Mouse (Mus musculus) cerebellum, adult 11 months (tissue): ENCODE measurements around the gene Cd52.
A peak's percentile ranks its signal among the peaks of the same experiment; 100 is the strongest.

ENCODE experiments used
- DNase-seq: peaks from one replicate; pipeline ENCODE4 v3.0.0; 2022

The Cd52 gene

DNA sequence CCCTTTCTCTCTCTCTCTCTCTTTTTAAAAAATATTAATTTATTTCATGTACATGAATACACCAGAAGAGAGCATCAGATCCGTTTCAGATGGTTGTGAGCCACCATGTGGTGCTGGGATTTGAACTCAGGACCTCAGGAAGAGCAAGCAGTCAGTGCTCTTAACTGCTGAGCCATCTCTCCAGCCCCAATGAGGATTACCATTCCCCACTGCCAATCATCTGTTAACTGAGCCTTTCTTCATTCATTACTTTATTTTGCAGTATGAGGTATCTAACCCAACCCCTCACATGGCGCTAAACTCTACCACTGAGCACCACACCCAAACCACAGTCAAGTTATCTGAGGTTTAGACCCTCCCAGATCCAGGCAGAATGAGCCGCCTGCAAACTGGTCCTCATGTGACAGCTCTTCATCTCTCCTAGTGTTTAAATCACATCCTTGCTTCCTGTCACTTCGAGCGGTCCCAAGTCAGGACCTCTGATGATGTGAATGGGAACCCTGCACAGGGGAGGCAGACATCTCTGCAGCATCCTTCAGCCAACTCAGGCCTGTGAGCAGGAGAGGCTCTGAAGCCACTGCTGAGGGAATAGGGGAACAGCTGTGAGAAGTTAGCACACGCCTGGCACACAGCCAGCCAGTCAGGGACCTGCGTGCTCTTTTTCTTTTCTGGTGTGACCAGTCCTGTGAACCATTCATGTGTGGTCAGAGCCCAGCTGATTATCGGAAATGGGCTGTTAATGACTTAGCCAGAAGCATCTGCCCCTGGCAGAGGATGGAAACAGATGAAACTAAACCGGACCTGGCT, 53.4 kb downstream of the Cd52 start:
- no peak for DNase-seq

DNA sequence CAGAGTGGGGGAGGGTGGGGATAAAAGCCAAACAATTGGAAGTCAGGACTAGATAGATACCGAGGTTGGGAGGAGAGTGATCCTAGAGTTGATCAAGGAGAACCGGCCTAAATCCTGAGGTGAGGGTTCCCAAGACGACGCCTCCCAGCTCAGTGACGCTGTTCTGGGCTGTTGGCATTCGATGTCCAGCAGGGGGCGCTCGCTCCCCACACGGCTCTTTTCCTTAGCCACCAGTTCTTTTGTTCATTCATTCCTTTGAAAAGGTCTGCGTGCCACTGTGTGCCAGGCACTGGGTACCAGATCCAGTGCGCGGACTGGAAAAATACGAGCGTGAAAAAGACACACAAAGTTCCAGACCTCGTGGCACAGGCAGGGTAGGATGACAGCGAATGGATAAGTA, 58.9 kb downstream of the Cd52 start:
- peak; percentile 74 for DNase-seq
